In genomic region chrX:94212264-94212596, GRCm38 (mm10) we compare ENCODE assay signal across 8 mouse cellular contexts. TPM values are rescaled to one million over a fixed set of nuclear protein-coding genes. Genes with fewer than 3 reads are reported as not detected.
A peak's percentile ranks its signal among the peaks of the same experiment; 100 is the strongest.
DNase-seq lines count a peak whose midpoint lies in the region; ATAC-seq and TF ChIP-seq lines count a peak whose summit lies in the region.

No protein-coding gene starts in this region.

- no peak for DNase-seq in gastrocnemius, adult 2 months
- no peak for DNase-seq in gastrocnemius, postnatal 10 days
- DNase-seq in thymus, postnatal 0 days (ENCODE audit: low spot score): peak; percentile 5
- DNase-seq in thymus, postnatal 10 days (ENCODE audit: low spot score in 2 of 2): no peak
- DNase-seq in adrenal gland, adult 8-10 months: no peak
- no peak for DNase-seq in cerebellum, postnatal 25 days
- DNase-seq in cerebellum, adult 11 months: no peak

- H3K4me1 ChIP-seq in liver, embryonic 15.5 days (replicated peaks): peaks cover 9% of the 10 kb centered on the region

- intact Hi-C loops in gastrocnemius, adult 2 months (cut with DNase I): loop anchor here (2.0 to 5.0 kb wide), 3 partner anchors 33 to 1745 kb away; partner anchors contain the start of gene Las1l

- H3K9me3 ChIP-seq in liver, embryonic 15.5 days (replicated peaks): no peaks in the 10 kb centered on the region

- TF ChIP-seq CTCF in gastrocnemius, adult 2 months (IDR thresholded peaks at IDR 0.05): no peak

- H3K36me3 ChIP-seq in liver, embryonic 15.5 days (replicated peaks): peaks cover 34% of the 10 kb centered on the region

- peak overlapping the region; percentile 85 for H3K4me3 ChIP-seq in gastrocnemius, adult 2 months
- peak overlapping the region; percentile 86 for H3K4me3 ChIP-seq in liver, embryonic 15.5 days (replicated peaks)

- under 1% methylated on average over 12 of the region's 12 CpGs for WGBS in liver, embryonic 15.5 days (ENCODE audit: insufficient replicate concordance)

- H3K27ac ChIP-seq in gastrocnemius, adult 2 months: peak overlapping the region; percentile 96
- H3K27ac ChIP-seq in liver, embryonic 15.5 days (replicated peaks): peak overlapping the region; percentile 71

- H3K9ac ChIP-seq in liver, embryonic 15.5 days: peak overlapping the region; percentile 78

- H3K4me2 ChIP-seq in liver, embryonic 15.5 days: peak overlapping the region; percentile 72

- no peaks in the 10 kb centered on the region for H3K27me3 ChIP-seq in liver, embryonic 15.5 days

- ATAC-seq in liver, embryonic 15.5 days (ENCODE audit: insufficient read depth): peak; percentile 28

RNA-seq across cellular contexts. Expression of gene Eif2s3x, which starts 0.4 kb away (rescaled TPM):
- total RNA-seq in gastrocnemius, adult 2 months (2021): 100 to 1,000 TPM in 1 of 2 experiments, 10 to 100 TPM in 1; 71.7 to 129 TPM
- total RNA-seq in gastrocnemius, postnatal 10 days (2021): 100 to 1,000 TPM in 1 of 2 experiments, 10 to 100 TPM in 1; 94.5 to 142 TPM
- 75.1 and 78.5 TPM in 2 replicates for polyA plus RNA-seq in thymus, postnatal 0 days (2015; fragmentation: Nextera tagmentation; extraction: Ambion mirVana)
- 37.2 and 37.4 TPM in 2 replicates for polyA plus RNA-seq in liver, embryonic 15.5 days (2015; fragmentation: Nextera tagmentation; extraction: Ambion mirVana)
- total RNA-seq in adrenal gland, adult 8-10 months (2022): 100 to 1,000 TPM; 120 to 235 (median 168) TPM

RNA-seq across cellular contexts. Expression of gene Klhl15, which starts 22.2 kb away (rescaled TPM):
- 1 to 10 TPM; 5.4 to 6.3 TPM for total RNA-seq in gastrocnemius, adult 2 months (2021)
- 10 to 100 TPM in 1 of 2 experiments, 1 to 10 TPM in 1; 4.6 to 11.1 TPM for total RNA-seq in gastrocnemius, postnatal 10 days (2021)
- polyA plus RNA-seq in thymus, postnatal 0 days (2015; fragmentation: Nextera tagmentation; extraction: Ambion mirVana): 9.6 and 12.2 TPM in 2 replicates
- 3.2 TPM in 2 replicates for polyA plus RNA-seq in liver, embryonic 15.5 days (2015; fragmentation: Nextera tagmentation; extraction: Ambion mirVana)
- 10 to 100 TPM; 14.7 to 23.6 (median 18.4) TPM for total RNA-seq in adrenal gland, adult 8-10 months (2022)
